Mouse (Mus musculus) forebrain, embryonic 15.5 days (tissue): ENCODE measurements around the gene Ghsr. TPM values are rescaled to one million over a fixed set of nuclear protein-coding genes. Genes with fewer than 3 reads are reported as not detected.

Source experiments
- ATAC-seq: fragments of 200-750 bp; cut with Nextera tagmentation; replicated peaks from 2 replicates; pipeline ENCODE4 v1.8.0; 2017; ENCODE audit warnings: mild to moderate bottlenecking, moderate TSS enrichment, moderate library complexity
- H3K27ac ChIP-seq: fragments of 300-500 bp; sonication (generic); replicated peaks from 2 replicates; pipeline ENCODE4 v1.5.1; 2015; ENCODE audit warnings: mild to moderate bottlenecking, inconsistent platforms
- H3K27me3 ChIP-seq: fragments of 300-500 bp; sonication (generic); 2 replicates; pipeline ENCODE4 v1.6.1; 2015; ENCODE audit warnings: inconsistent platforms
- H3K36me3 ChIP-seq: fragments of 300-500 bp; sonication (generic); 2 replicates; pipeline ENCODE4 v1.6.1; 2015; ENCODE audit warnings: mild to moderate bottlenecking, inconsistent platforms
- H3K4me1 ChIP-seq: fragments of 300-500 bp; sonication (generic); 2 replicates; pipeline ENCODE4 v1.6.1; 2015; ENCODE audit warnings: inconsistent platforms
- H3K4me2 ChIP-seq: fragments of 300-500 bp; sonication (generic); replicated peaks from 2 replicates; pipeline ENCODE4 v1.6.1; 2015; ENCODE audit warnings: mild to moderate bottlenecking, inconsistent platforms
- H3K4me3 ChIP-seq: fragments of 300-500 bp; sonication (generic); 2 replicates; pipeline ENCODE4 v1.5.1; 2015; ENCODE audit warnings: mild to moderate bottlenecking, inconsistent platforms
- H3K9ac ChIP-seq: fragments of 300-500 bp; sonication (generic); replicated peaks from 2 replicates; pipeline ENCODE4 v1.6.1; 2015; ENCODE audit warnings: mild to moderate bottlenecking, inconsistent platforms
- H3K9me3 ChIP-seq: fragments of 300-500 bp; sonication (generic); 2 replicates; pipeline ENCODE4 v1.6.1; 2016; ENCODE audit warnings: inconsistent platforms
- WGBS: fragments of 180-500 bp; shearing (Covaris S2); methylation state at CpG from one replicate; pipeline ENCODE4 v1.1.7; 2015; ENCODE audit warnings: mixed read lengths; 5-methylcytosine and 5-hydroxymethylcytosine counted together
- polyA plus RNA-seq: library from polyadenylated mRNA; unstranded; fragments of >200 nt; fragmentation: Nextera tagmentation; extraction: Ambion mirVana; gene quantifications from 2 replicates; pipeline ENCODE4 v1.2.1, GENCODE M21; 2015

Gene Ghsr
- 0.05 TPM in 1 of 2 replicates, not detected in the other for polyA plus RNA-seq

DNA sequence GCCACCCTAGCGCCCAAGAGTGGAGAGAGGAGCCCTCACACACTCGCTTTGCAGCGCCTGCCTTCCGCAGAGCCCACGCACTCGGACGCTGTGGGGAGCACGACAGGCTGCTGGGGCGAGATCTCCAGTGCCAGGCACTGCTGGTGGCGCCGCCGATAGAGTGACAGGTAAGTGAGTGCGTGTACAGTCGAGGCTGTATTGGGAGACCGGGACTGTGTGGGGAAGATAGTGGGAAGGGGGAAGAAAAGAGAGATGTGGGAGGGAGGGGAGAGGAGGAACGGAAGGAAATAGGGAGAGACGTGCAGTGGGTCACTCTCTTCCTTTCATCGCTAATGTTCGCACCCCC is at the start of gene Ghsr:
TSS of gene Ghsr (plus strand) at position 76 of the 346 bp plus-strand sequence.
- under 1% methylated on average over 17 of the region's 19 CpGs for WGBS
- peaks cover 49% of the 10 kb centered on the region for H3K27me3 ChIP-seq
- H3K9me3 ChIP-seq, result no peaks in the 10 kb centered on the region

DNA sequence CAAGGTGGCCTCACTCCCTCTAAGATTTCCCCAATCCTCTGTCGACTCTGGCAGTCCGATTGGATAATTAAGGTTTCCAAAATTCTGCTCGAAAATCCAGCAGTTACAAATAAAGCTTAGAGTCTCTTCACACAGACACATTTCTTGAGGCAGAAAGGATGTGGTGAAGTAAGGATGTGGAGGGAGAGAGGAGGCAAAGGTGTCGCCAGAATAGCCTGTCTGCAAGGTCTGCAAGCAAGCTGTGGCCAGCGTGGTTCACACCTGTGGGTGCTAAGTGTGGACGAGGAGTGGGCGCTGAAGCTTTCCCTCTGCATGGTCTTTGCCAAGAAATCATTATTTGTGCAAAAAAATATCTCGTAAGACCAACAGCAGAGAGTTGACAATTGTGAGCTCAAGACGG is 48.6 kb upstream of the Ghsr start:
- Histone ChIP-seq H3K27ac (no peak overlapping the region), H3K9ac (no peak overlapping the region), H3K4me2 (no peak overlapping the region), H3K36me3 (no peaks in the 10 kb centered on the region), H3K4me3 (no peak overlapping the region), H3K9me3 (no peaks in the 10 kb centered on the region), H3K27me3 (no peaks in the 10 kb centered on the region), H3K4me1 (no peaks in the 10 kb centered on the region)
- no peak for ATAC-seq
- WGBS, result 88% methylated on average over 9 of the region's 9 CpGs

More for the DNA sequence above, at the start of gene Ghsr:
- Histone ChIP-seq H3K4me3 (peak within 1 kb of the TSS; percentile 45), H3K36me3 (no peaks in the 10 kb centered on the region), H3K27ac (no peak within 1 kb of the TSS), H3K9ac (peak within 1 kb of the TSS; percentile 33), H3K4me1 (peaks cover 26% of the 10 kb centered on the region), H3K4me2 (peak within 1 kb of the TSS; percentile 91)
- peak; percentile 75 for ATAC-seq

DNA sequence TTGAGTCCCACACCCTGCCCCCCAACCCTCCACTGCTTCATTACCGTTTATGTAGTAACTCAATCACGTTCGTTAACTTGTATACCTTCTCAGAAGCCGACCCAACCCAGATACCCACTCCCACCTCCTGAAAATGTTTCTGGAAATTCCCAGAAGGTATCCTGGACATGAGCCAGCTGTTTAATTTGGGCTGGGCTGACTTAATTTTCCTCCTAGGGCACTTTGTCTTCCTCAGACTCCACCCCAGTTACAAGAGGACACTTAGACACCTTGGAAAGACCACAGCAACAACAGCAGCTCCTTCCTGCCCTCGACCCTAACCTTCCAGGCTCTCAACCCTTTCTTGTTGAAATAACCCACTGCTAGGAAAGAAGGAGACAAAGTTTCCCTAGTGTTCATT is 47.6 kb upstream of the Ghsr start:
- 49% methylated on average over 5 of the region's 5 CpGs for WGBS
- ATAC-seq, result no peak

DNA sequence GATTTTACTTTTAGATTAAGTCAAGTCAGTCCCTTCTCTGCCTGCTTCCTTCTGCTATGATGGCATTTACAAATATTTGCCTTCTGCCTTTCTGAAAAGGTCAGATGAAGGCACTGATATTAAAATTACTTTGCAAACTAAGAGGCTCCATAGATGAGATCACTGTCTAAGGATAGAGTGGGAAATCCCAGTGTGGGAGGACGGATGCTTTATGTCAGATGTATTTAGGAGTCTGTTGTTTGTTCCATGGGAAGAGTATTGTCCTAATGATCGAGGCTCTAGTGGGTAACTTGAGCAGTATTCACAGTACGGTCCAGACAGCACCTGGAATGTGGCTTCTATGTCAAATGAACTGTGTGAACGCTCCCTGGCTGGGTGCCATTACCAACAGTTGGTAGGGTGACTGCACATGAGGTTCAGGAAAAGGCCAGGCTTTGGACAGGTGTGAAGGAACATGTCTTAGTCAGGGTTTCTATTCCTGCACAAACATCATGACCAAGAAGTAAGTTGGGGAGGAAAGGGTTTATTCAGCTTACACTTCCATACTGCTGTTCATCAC is 44.4 kb upstream of the Ghsr start:
- Histone ChIP-seq H3K4me1 (no peaks in the 10 kb centered on the region), H3K4me2 (no peak overlapping the region), H3K9ac (no peak overlapping the region), H3K27me3 (no peaks in the 10 kb centered on the region), H3K4me3 (no peak overlapping the region), H3K27ac (no peak overlapping the region), H3K36me3 (no peaks in the 10 kb centered on the region), H3K9me3 (no peaks in the 10 kb centered on the region)
- WGBS, result 69% methylated on average over 4 of the region's 4 CpGs
- ATAC-seq, result no peak

More for the DNA sequence above, 47.6 kb upstream of the Ghsr start:
- Histone ChIP-seq H3K9ac (no peak overlapping the region), H3K4me3 (no peak overlapping the region), H3K4me2 (no peak overlapping the region), H3K36me3 (no peaks in the 10 kb centered on the region), H3K27me3 (no peaks in the 10 kb centered on the region), H3K4me1 (no peaks in the 10 kb centered on the region), H3K27ac (no peak overlapping the region), H3K9me3 (no peaks in the 10 kb centered on the region)

DNA sequence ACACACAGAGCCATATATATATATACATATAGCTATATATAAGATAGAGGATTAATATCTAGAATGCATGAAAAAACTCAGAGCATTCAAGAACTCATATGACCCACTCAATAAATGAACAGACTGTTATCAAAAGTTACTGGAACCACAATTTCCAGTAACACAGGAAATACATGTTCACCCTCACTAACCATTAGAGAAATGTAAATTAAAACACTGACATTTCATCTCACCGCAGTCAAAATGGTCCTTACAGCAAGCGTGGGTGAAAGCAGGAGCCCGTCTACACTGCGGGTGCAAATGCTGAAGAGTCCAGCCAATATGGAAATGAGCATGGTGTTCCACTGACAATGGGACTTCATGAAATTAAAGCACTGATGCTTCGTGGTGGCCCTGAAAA is 40.4 kb upstream of the Ghsr start:
- whole genome bisulfite sequencing, result 86% methylated on average over 5 of the region's 5 CpGs
- Histone ChIP-seq H3K27ac (no peak overlapping the region), H3K9me3 (no peaks in the 10 kb centered on the region), H3K9ac (no peak overlapping the region), H3K4me2 (no peak overlapping the region), H3K4me1 (no peaks in the 10 kb centered on the region), H3K36me3 (no peaks in the 10 kb centered on the region), H3K4me3 (no peak overlapping the region), H3K27me3 (no peaks in the 10 kb centered on the region)
- no peak for ATAC-seq

DNA sequence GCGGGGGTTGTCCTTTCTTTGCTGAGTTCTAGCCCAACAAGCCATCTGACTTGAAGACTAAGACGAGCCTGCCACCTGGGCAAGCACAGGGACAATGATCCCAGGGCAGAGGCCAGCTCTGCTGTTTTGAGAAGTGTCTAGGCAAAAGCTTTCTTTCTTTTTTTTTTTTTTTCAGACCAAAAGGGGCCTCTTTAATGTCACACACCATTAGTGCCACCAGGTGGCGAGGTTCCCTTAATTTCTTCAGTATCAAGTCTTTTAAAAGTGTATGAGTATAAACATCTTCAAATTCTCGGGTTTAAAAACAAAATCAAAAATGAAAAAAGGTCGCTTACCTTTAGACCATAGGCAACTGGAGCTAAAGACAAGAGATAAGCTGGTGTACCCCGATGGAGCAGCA is 32.7 kb upstream of the Ghsr start:
- H3K27ac ChIP-seq, result no peak overlapping the region
- H3K36me3 ChIP-seq, result no peaks in the 10 kb centered on the region
- no peaks in the 10 kb centered on the region for H3K27me3 ChIP-seq
- H3K4me1 ChIP-seq, result no peaks in the 10 kb centered on the region
- no peak overlapping the region for H3K4me2 ChIP-seq
- no peaks in the 10 kb centered on the region for H3K9me3 ChIP-seq
- H3K4me3 ChIP-seq, result no peak overlapping the region
- WGBS, result 36% methylated on average over 6 of the region's 6 CpGs
- no peak for ATAC-seq
- no peak overlapping the region for H3K9ac ChIP-seq

DNA sequence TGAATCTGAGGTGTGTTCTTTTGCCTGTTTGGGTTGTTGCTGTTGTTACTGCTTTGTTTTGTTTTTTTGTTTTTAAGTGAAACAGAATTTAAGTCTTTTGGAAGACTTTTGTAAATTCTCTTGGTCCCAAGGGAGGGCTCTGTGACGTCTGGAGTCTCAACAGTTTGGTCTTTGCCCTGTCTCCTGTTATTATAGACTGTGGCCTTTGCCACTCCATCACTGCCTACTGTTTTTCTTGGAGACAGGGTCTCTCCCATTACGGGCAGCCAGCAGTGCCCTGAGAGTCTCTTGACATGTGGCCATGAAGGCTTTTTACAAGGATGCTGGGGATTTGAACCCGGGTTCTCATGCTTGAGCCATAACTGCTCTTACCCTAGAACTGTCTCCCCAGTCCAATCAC is 32.3 kb upstream of the Ghsr start:
- Histone ChIP-seq H3K4me1 (no peaks in the 10 kb centered on the region), H3K9me3 (no peaks in the 10 kb centered on the region), H3K27me3 (no peaks in the 10 kb centered on the region), H3K27ac (no peak overlapping the region), H3K36me3 (no peaks in the 10 kb centered on the region), H3K9ac (no peak overlapping the region), H3K4me3 (no peak overlapping the region), H3K4me2 (no peak overlapping the region)
- ATAC-seq, result no peak
- WGBS, result 77% methylated on average over 3 of the region's 3 CpGs

DNA sequence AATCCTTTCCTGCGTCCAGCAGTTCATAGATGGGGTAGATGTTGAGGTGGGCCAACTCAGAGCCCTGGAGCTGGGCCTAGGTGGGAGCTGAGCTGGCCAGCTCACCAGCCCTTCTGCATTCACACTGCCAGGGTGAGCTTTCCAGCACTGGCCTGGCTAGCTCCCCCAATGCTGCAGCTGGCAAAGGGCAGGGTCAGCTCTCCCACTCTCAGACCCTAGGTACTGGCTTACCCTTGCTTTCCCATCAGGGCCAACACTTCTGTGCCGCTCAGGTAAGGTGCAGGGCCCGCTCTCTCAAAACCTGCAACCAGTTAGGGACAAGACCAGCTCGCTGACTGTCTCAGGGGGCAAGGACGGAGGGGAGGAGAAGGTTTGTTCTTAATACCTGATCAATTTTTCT is 30.4 kb upstream of the Ghsr start:
- H3K4me1 ChIP-seq, result no peaks in the 10 kb centered on the region
- H3K4me3 ChIP-seq, result no peak overlapping the region
- 96% methylated on average over 5 of the region's 5 CpGs for WGBS
- H3K9ac ChIP-seq, result no peak overlapping the region
- no peak overlapping the region for H3K27ac ChIP-seq
- H3K9me3 ChIP-seq, result no peaks in the 10 kb centered on the region
- no peaks in the 10 kb centered on the region for H3K27me3 ChIP-seq
- H3K4me2 ChIP-seq, result no peak overlapping the region
- no peak for ATAC-seq
- H3K36me3 ChIP-seq, result no peaks in the 10 kb centered on the region

DNA sequence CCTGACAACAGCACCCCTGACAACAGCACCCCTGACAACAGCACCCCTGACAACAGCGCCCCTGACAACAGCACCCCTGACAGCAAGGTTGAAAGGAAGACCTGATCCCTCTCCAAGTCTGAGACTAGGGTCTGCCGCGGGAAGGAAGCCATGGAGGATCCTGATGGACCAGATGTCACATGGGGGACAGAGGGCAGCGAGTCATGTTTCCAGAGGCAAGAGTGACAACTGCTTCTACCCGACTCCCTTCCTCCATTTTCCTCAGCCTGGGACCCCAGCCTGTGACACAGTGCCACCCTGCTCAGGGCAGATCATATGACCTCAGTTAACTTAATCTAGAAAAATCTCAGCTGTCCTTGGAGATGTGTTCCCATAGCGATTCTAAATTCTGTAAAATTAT is 28.7 kb upstream of the Ghsr start:
- no peak for ATAC-seq
- WGBS, result 65% methylated on average over 6 of the region's 6 CpGs

DNA sequence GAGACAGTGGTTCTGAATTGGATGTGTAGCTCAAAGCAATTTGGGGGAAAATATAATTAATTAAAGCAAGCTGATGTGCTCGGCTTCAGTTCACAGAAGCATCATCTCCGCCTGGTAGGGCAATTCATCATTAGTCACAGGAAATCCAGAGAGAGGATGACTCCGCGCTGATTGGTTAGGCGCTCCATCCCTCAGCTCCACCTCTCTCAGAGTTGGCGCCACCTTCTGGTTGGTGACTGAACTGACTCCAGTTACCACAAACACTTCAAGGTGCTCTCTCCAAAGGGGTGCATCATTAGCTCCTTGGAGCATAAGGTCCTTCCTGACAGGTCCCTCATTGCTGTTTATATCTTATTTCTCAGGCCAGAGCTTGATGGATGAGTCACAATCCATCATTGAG is 25.6 kb upstream of the Ghsr start:
- 65% methylated on average over 6 of the region's 6 CpGs for WGBS
- H3K27ac ChIP-seq, result no peak overlapping the region
- ATAC-seq, result no peak
- no peak overlapping the region for H3K4me2 ChIP-seq
- no peak overlapping the region for H3K4me3 ChIP-seq
- no peaks in the 10 kb centered on the region for H3K36me3 ChIP-seq
- H3K27me3 ChIP-seq, result no peaks in the 10 kb centered on the region
- no peak overlapping the region for H3K9ac ChIP-seq
- H3K4me1 ChIP-seq, result no peaks in the 10 kb centered on the region
- no peaks in the 10 kb centered on the region for H3K9me3 ChIP-seq

More for the DNA sequence above, 28.7 kb upstream of the Ghsr start:
- H3K36me3 ChIP-seq, result no peaks in the 10 kb centered on the region
- H3K4me2 ChIP-seq, result no peak overlapping the region
- H3K27ac ChIP-seq, result no peak overlapping the region
- H3K9ac ChIP-seq, result no peak overlapping the region
- H3K4me3 ChIP-seq, result no peak overlapping the region
- no peaks in the 10 kb centered on the region for H3K27me3 ChIP-seq
- no peaks in the 10 kb centered on the region for H3K4me1 ChIP-seq
- H3K9me3 ChIP-seq, result no peaks in the 10 kb centered on the region

DNA sequence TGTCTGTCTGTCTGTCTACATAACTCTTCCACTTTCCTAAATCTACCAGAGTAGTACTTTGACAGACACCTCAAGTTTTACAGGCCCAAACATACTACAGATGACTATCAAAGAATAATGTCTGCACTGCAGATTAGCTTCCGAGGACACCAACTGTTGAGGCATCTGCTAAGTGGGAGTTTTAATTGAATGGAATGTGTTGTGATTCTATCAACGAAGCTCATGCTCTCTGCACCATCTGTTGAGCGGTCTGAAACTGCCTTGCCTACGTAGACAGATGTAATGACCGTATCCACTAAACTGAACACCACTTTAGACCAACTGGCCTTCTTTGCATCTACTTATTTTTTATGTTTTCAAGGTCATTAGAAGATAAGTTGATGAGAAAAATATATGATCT is 22.7 kb upstream of the Ghsr start:
- Histone ChIP-seq H3K9ac (no peak overlapping the region), H3K9me3 (no peaks in the 10 kb centered on the region), H3K4me2 (no peak overlapping the region), H3K4me3 (no peak overlapping the region), H3K27ac (no peak overlapping the region), H3K27me3 (no peaks in the 10 kb centered on the region), H3K36me3 (no peaks in the 10 kb centered on the region), H3K4me1 (0 out of 2 replicates have a peak, but pooled peaks cover 3% of the 10 kb centered on the region)
- WGBS, result 58% methylated on average over 5 of the region's 5 CpGs
- ATAC-seq, result no peak

DNA sequence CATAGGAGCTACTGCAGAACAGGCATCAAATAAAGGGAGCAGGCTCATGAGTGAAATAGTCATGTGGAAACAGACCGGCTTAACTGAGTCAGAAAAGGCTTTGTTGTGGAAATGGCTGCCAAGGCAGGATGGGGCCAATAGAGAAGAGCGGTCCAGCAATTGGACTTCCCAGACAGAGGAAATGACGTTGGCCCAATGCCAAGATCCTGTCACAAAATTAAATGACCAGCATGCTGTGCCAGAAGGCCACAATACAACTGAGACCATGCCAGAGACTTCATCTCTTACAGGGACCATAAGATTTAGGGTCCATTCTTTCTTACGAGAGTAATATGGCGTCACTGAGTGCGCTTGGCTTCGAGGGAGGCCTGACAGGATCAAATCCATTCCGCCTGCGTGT is 20.0 kb upstream of the Ghsr start:
- H3K4me2 ChIP-seq, result no peak overlapping the region
- no peak overlapping the region for H3K4me3 ChIP-seq
- peak; percentile 85 for ATAC-seq
- H3K27ac ChIP-seq, result no peak overlapping the region
- H3K27me3 ChIP-seq, result no peaks in the 10 kb centered on the region
- no peaks in the 10 kb centered on the region for H3K36me3 ChIP-seq
- H3K9me3 ChIP-seq, result no peaks in the 10 kb centered on the region
- WGBS, result 26% methylated on average over 9 of the region's 9 CpGs
- no peak overlapping the region for H3K9ac ChIP-seq
- 0 out of 2 replicates have a peak, but pooled peaks cover 3% of the 10 kb centered on the region for H3K4me1 ChIP-seq

DNA sequence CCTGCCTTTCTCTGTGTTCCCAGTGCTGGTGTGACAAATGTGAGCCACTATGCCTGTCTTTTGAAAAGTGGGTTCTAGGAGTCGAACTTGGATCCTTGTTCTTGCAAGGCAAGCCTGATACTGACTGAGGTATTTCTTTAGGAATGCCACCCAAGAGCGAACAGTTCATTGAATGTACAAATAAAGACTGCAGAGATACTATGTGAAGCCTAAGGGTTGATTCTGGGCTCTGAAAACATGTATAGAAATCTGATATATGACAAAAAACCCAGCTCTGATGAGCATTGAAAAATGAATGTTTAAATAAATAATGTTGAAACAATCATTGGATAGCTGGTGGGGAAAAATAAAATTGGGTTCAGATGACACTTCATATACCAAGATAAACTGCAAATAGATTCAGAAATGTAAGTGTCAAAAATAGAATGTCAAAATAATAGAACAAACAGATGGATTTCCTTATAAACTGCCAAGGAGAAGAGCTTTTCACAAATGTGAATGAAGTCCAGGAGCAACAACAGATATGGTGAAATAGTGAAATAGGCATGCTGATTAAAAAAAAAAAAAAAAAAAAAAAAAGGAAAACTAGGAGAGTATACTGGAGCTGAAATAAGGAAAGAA is 11.9 kb upstream of the Ghsr start:
- no peak for ATAC-seq
- WGBS, result 89% methylated on average over 2 of the region's 2 CpGs
- H3K9ac ChIP-seq, result no peak overlapping the region

More for the DNA sequence above, 11.9 kb upstream of the Ghsr start:
- Histone ChIP-seq H3K4me3 (no peak overlapping the region), H3K27me3 (no peaks in the 10 kb centered on the region), H3K4me2 (no peak overlapping the region), H3K36me3 (no peaks in the 10 kb centered on the region), H3K4me1 (no peaks in the 10 kb centered on the region), H3K27ac (no peak overlapping the region), H3K9me3 (no peaks in the 10 kb centered on the region)
